7 mouse cellular contexts compared by ENCODE assay signal in the genomic region with DNA sequence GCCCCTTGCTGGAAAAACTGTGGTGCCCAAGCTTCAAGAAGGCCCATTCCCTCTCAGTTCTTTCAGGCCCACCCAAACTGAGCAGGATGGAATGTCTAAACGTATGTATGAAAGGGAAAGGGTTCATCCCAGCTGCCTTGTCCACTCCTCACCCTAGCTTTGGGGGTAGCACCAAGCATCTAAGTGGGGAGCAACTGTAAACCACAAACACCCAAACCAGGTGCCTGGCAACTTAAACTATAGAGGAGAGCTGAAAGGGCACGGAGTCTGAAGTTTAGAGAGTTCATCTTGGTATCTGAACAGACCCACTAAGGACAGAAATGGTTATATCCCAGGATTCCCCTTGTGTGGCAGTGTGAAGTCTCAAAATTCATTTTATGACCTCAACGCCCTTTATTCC.
DNase-seq lines count a peak whose midpoint lies in the region; ATAC-seq and TF ChIP-seq lines count a peak whose summit lies in the region.

No protein-coding gene starts in this region.

- H3K9me3 ChIP-seq in E14TG2a.4 (ENCODE audit: low read length): no peaks in the 10 kb centered on the region; the same call in 1 of the 2 replicates
- H3K9me3 ChIP-seq in G1E (replicated peaks): no peaks in the 10 kb centered on the region
- no peaks in the 10 kb centered on the region for H3K9me3 ChIP-seq in hindbrain, embryonic 12.5 days (replicated peaks)
- no peaks in the 10 kb centered on the region for H3K9me3 ChIP-seq in midbrain, embryonic 13.5 days

- H3K27me3 ChIP-seq in E14TG2a.4 (ENCODE audit: insufficient read depth, low read length): peaks cover 9% of the 10 kb centered on the region; the same call in 1 of the 2 replicates
- no peaks in the 10 kb centered on the region for H3K27me3 ChIP-seq in G1E (ENCODE audit: insufficient read depth, low read length)
- H3K27me3 ChIP-seq in hindbrain, embryonic 12.5 days: no peaks in the 10 kb centered on the region
- no peaks in the 10 kb centered on the region for H3K27me3 ChIP-seq in midbrain, embryonic 13.5 days

- no peak for ATAC-seq in G1E (ENCODE audit: extremely low read depth, insufficient number of reproducible peaks, low FRiP score, poor library complexity, severe bottlenecking)
- no peak for ATAC-seq in hindbrain, embryonic 12.5 days (ENCODE audit: low FRiP score)
- no peak for ATAC-seq in midbrain, embryonic 13.5 days

- H3K4me2 ChIP-seq in hindbrain, embryonic 12.5 days (replicated peaks): peak overlapping the region; percentile 63
- peak overlapping the region; percentile 79 for H3K4me2 ChIP-seq in midbrain, embryonic 13.5 days (replicated peaks)

- peak overlapping the region; percentile 41; the same call in 1 of the 2 replicates for H3K9ac ChIP-seq in hindbrain, embryonic 12.5 days
- H3K9ac ChIP-seq in midbrain, embryonic 13.5 days (replicated peaks): peak overlapping the region; percentile 66; the same call in 1 of the 2 replicates

- peak overlapping the region; percentile 91 for H3K27ac ChIP-seq in hindbrain, embryonic 12.5 days
- peak overlapping the region; percentile 98 for H3K27ac ChIP-seq in midbrain, embryonic 13.5 days

- H3K4me1 ChIP-seq in E14TG2a.4 (replicated peaks; ENCODE audit: low read depth, low read length): peaks cover 34% of the 10 kb centered on the region
- peaks cover 38% of the 10 kb centered on the region for H3K4me1 ChIP-seq in G1E (ENCODE audit: insufficient read depth, low read depth, low read length)
- H3K4me1 ChIP-seq in hindbrain, embryonic 12.5 days: peaks cover 52% of the 10 kb centered on the region
- peaks cover 59% of the 10 kb centered on the region for H3K4me1 ChIP-seq in midbrain, embryonic 13.5 days (replicated peaks)

- no peak for DNase-seq in G1E (ENCODE audit: low spot score)
- no peak for DNase-seq in adrenal gland, postnatal 10 days
- no peak for DNase-seq in right cerebral cortex, postnatal 10 days (ENCODE audit: low spot score in 2 of 2)
- DNase-seq in adrenal gland, adult 2 months: no peak

- no peaks in the 10 kb centered on the region for H3K36me3 ChIP-seq in E14TG2a.4 (ENCODE audit: insufficient read depth, low read length)
- no peaks in the 10 kb centered on the region for H3K36me3 ChIP-seq in G1E (replicated peaks)
- no peaks in the 10 kb centered on the region for H3K36me3 ChIP-seq in hindbrain, embryonic 12.5 days
- no peaks in the 10 kb centered on the region for H3K36me3 ChIP-seq in midbrain, embryonic 13.5 days

- TF ChIP-seq CTCF in E14TG2a.4 (conservative IDR thresholded peaks at IDR 0.05; ENCODE audit: low read length) (no peak), G1E (IDR thresholded peaks at IDR 0.05; ENCODE audit: low read depth, low read length) (no peak)

- H3K4me3 ChIP-seq in E14TG2a.4 (replicated peaks; ENCODE audit: low read length) (peak overlapping the region; percentile 80), G1E (ENCODE audit: low read depth, low read length) (peak overlapping the region; percentile 71; the same call in 1 of the 2 replicates)
- peak overlapping the region; percentile 34 for H3K4me3 ChIP-seq in hindbrain, embryonic 12.5 days
- peak overlapping the region; percentile 41 for H3K4me3 ChIP-seq in midbrain, embryonic 13.5 days (replicated peaks)

- 27% methylated on average over 3 of the region's 3 CpGs for WGBS in hindbrain, embryonic 12.5 days
- 22% methylated on average over 3 of the region's 3 CpGs for WGBS in midbrain, embryonic 13.5 days
